Mouse (Mus musculus) neural tube, embryonic 10.5 days (tissue): ENCODE measurements at regions not wholly inside any gene's neighbourhood (a gene's known extent, or its start where the extent isn't known, plus 50 kb on each side); places are given as distances from the start of the nearest gene placed in this dataset.
A peak's percentile ranks its signal among the peaks of the same experiment; 100 is the strongest.

Source experiments
- DNase-seq: peaks from one replicate; pipeline ENCODE4 v3.0.0-alpha.2; 2017; ENCODE audit warnings: low spot score; ENCODE audit errors: extremely low spot score

- DNase-seq: no peak
Measured at GRCm38 (mm10) chr17:27364899-27365298, 156.3 kb downstream of the Grm4 start.

GRCm38 (mm10) chr17:27364338-27364737 lies 156.9 kb downstream of the Grm4 start:
- DNase-seq: no peak

GRCm38 (mm10) chr17:27363911-27364310 lies 157.3 kb downstream of the Grm4 start:
- DNase-seq: no peak

- DNase-seq: no peak
Measured at GRCm38 (mm10) chr17:27362221-27362620, 158.0 kb upstream of the Lemd2 start.

- no peak for DNase-seq
Measured at GRCm38 (mm10) chr17:27361362-27361761, 157.1 kb upstream of the Lemd2 start.

- no peak for DNase-seq
Measured at GRCm38 (mm10) chr17:27356862-27357261, 152.6 kb upstream of the Lemd2 start.

- no peak for DNase-seq
Measured at GRCm38 (mm10) chr17:27355717-27356116, 151.4 kb upstream of the Lemd2 start.

- DNase-seq: no peak
Measured at GRCm38 (mm10) chr17:27355056-27355455, 150.8 kb upstream of the Lemd2 start.

GRCm38 (mm10) chr17:27349911-27350310 lies 145.6 kb upstream of the Lemd2 start:
- DNase-seq: no peak

GRCm38 (mm10) chr17:27349432-27349831 lies 145.2 kb upstream of the Lemd2 start:
- no peak for DNase-seq

- DNase-seq: no peak
Measured at GRCm38 (mm10) chr17:27341952-27342890, 138.0 kb upstream of the Lemd2 start.

GRCm38 (mm10) chr17:27339823-27340222 lies 135.6 kb upstream of the Lemd2 start:
- DNase-seq: no peak

GRCm38 (mm10) chr17:27339261-27339660 lies 135.0 kb upstream of the Lemd2 start:
- DNase-seq: no peak

GRCm38 (mm10) chr17:27335621-27336020 lies 131.4 kb upstream of the Lemd2 start:
- DNase-seq: no peak

GRCm38 (mm10) chr17:27333593-27333992 lies 129.3 kb upstream of the Lemd2 start:
- DNase-seq: no peak

GRCm38 (mm10) chr17:27333141-27333540 lies 128.9 kb upstream of the Lemd2 start:
- no peak for DNase-seq

GRCm38 (mm10) chr17:27332076-27332475 lies 127.8 kb upstream of the Lemd2 start:
- DNase-seq: no peak

- DNase-seq: no peak
Measured at GRCm38 (mm10) chr17:27331630-27332029, 127.4 kb upstream of the Lemd2 start.

GRCm38 (mm10) chr17:27329791-27330190 lies 125.5 kb upstream of the Lemd2 start:
- DNase-seq: no peak

- DNase-seq: no peak
Measured at GRCm38 (mm10) chr17:27329183-27329582, 124.9 kb upstream of the Lemd2 start.

GRCm38 (mm10) chr17:27325002-27325460 lies 120.8 kb upstream of the Lemd2 start:
- DNase-seq: peak; percentile 83

- no peak for DNase-seq
Measured at GRCm38 (mm10) chr17:27323513-27323912, 119.2 kb upstream of the Lemd2 start.
